17 mouse cellular contexts compared by ENCODE assay signal in the genomic region with DNA sequence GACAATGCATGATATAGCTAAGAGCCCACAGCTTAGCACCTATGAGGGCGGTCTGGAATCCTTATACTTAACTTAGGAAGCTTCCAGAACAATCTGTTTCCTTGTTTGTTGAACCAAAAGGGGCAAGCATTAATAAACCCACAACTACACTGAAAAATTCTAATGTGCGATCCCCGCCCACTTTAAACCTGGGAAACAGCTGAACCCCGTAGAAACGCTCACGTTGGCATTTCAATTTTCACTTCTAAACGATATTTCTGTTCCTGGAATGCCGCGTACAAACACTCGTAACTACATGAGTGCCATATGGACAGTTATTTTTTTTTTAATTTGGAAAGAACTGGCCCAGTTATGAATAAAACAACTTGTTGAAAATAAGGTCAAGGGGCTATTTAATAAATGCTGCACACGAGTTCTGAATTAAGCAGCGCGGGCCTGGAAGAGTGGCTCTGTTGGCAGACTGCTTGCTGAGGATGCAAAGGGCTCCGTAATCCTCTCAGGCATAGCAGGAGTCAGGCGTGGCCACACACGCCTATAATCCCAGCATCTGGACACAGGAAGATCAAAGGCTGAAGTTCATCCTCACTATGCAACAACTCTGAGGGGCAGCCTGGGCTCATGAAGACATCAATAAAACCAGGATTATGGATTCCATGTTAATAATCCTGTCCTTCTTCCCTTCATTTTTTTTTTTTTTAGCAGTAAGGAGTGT. TPM values are rescaled to one million over a fixed set of nuclear protein-coding genes. Genes with fewer than 3 reads are reported as not detected.
DNase-seq lines count a peak whose midpoint lies in the region; ATAC-seq and TF ChIP-seq lines count a peak whose summit lies in the region.
"Had no signal": no experiment of that assay in that cellular context is flagged by ENCODE, and none has a peak within 500 bp of the region (broad histone marks: within the 10 kb centered on the region; RNA-seq: fewer than 3 reads in every experiment).

No protein-coding gene starts in this region.

- TF ChIP-seq POLR2A in kidney, adult 2 months (IDR thresholded peaks at IDR 0.05; ENCODE audit: low read depth, low read length), result no peak
- no peak for TF ChIP-seq POLR2A in myocyte (IDR thresholded peaks at IDR 0.05; ENCODE audit: insufficient read length, low read depth)

- H3K9me3 ChIP-seq in midbrain, embryonic 11.5 days (ENCODE audit: control insufficient read depth, low read length), result no peaks in the 10 kb centered on the region
- H3K9me3 ChIP-seq in midbrain, embryonic 15.5 days, result no peaks in the 10 kb centered on the region
- no peaks in the 10 kb centered on the region for H3K9me3 ChIP-seq in hindbrain, embryonic 16.5 days (ENCODE audit: control insufficient read depth, low read length)
- H3K9me3 ChIP-seq: midbrain, embryonic 12.5 days; neural tube, embryonic 12.5 days had no signal

- no peaks in the 10 kb centered on the region for H3K27me3 ChIP-seq in kidney, adult 2 months (replicated peaks; ENCODE audit: control insufficient read depth, insufficient read depth, low read length)
- no peaks in the 10 kb centered on the region for H3K27me3 ChIP-seq in midbrain, embryonic 11.5 days (ENCODE audit: control insufficient read depth, insufficient read depth, low read length)
- H3K27me3 ChIP-seq in midbrain, embryonic 15.5 days (replicated peaks), result no peaks in the 10 kb centered on the region
- H3K27me3 ChIP-seq in myocyte (ENCODE audit: control insufficient read depth, insufficient read depth, insufficient read length), result no peaks in the 10 kb centered on the region
- H3K27me3 ChIP-seq in hindbrain, embryonic 16.5 days (replicated peaks; ENCODE audit: control insufficient read depth, insufficient read depth, low read length), result no peaks in the 10 kb centered on the region
- H3K27me3 ChIP-seq: midbrain, embryonic 12.5 days; neural tube, embryonic 12.5 days had no signal

- peak; percentile 66 for ATAC-seq in midbrain, embryonic 11.5 days (ENCODE audit: low FRiP score)
- ATAC-seq in midbrain, embryonic 15.5 days (replicated peaks), result no peak
- ATAC-seq in hindbrain, embryonic 16.5 days, result no peak
- ATAC-seq: intestine, postnatal 0 days had no signal

- H3K9ac ChIP-seq in midbrain, embryonic 11.5 days (ENCODE audit: low read length), result no peak overlapping the region
- H3K9ac ChIP-seq in midbrain, embryonic 15.5 days, result no peak overlapping the region
- H3K9ac ChIP-seq in hindbrain, embryonic 16.5 days (ENCODE audit: low read depth, low read length), result no peak overlapping the region
- H3K9ac ChIP-seq: hindbrain, embryonic 14.5 days; midbrain, embryonic 12.5 days; neural tube, embryonic 12.5 days had no signal

- no peaks in the 10 kb centered on the region for H3K36me3 ChIP-seq in kidney, adult 2 months (ENCODE audit: control insufficient read depth, insufficient read depth, low read length)
- H3K36me3 ChIP-seq in midbrain, embryonic 11.5 days (ENCODE audit: control insufficient read depth, insufficient read depth, low read length), result no peaks in the 10 kb centered on the region
- H3K36me3 ChIP-seq in midbrain, embryonic 15.5 days (replicated peaks), result no peaks in the 10 kb centered on the region
- no peaks in the 10 kb centered on the region for H3K36me3 ChIP-seq in myocyte (ENCODE audit: control insufficient read depth, insufficient read depth)
- no peaks in the 10 kb centered on the region for H3K36me3 ChIP-seq in hindbrain, embryonic 16.5 days (ENCODE audit: control insufficient read depth, insufficient read depth, low read length)
- H3K36me3 ChIP-seq: midbrain, embryonic 12.5 days had no signal

- H3K4me3 ChIP-seq in kidney, adult 2 months (ENCODE audit: insufficient read depth, low read depth, low read length), result no peak overlapping the region
- H3K4me3 ChIP-seq in midbrain, embryonic 11.5 days (ENCODE audit: low read depth, low read length), result no peak overlapping the region
- H3K4me3 ChIP-seq in midbrain, embryonic 15.5 days, result no peak overlapping the region
- no peak overlapping the region for H3K4me3 ChIP-seq in myocyte
- no peak overlapping the region for H3K4me3 ChIP-seq in hindbrain, embryonic 16.5 days (ENCODE audit: low read length)
- H3K4me3 ChIP-seq: heart, adult 2 months; midbrain, embryonic 12.5 days; neural tube, embryonic 12.5 days had no signal

- WGBS in kidney, adult 2 months, result 75% methylated on average over 16 of the region's 16 CpGs
- WGBS in midbrain, embryonic 11.5 days, result 67% methylated on average over 16 of the region's 16 CpGs
- 61% methylated on average over 16 of the region's 16 CpGs for WGBS in midbrain, embryonic 15.5 days
- WGBS in hindbrain, embryonic 16.5 days, result 82% methylated on average over 16 of the region's 16 CpGs

- peaks cover 2% of the 10 kb centered on the region; the same call in 1 of the 2 replicates for H3K4me1 ChIP-seq in kidney, adult 2 months (ENCODE audit: control insufficient read depth, insufficient read depth, low read length)
- no peaks in the 10 kb centered on the region for H3K4me1 ChIP-seq in midbrain, embryonic 11.5 days (ENCODE audit: control insufficient read depth, insufficient read depth, low read length)
- no peaks in the 10 kb centered on the region for H3K4me1 ChIP-seq in midbrain, embryonic 15.5 days
- no peaks in the 10 kb centered on the region for H3K4me1 ChIP-seq in hindbrain, embryonic 16.5 days (ENCODE audit: control insufficient read depth, insufficient read depth, low read depth, low read length)
- H3K4me1 ChIP-seq: neural tube, embryonic 12.5 days had no signal

- TF ChIP-seq CTCF in kidney, adult 2 months (conservative IDR thresholded peaks at IDR 0.05; ENCODE audit: insufficient read depth, insufficient read length, low read depth, low read length), result no peak

- H3K79me2 ChIP-seq in myocyte (ENCODE audit: control insufficient read depth, insufficient read depth), result no peaks in the 10 kb centered on the region

- no peak overlapping the region for H3ac ChIP-seq in myocyte (ENCODE audit: control insufficient read depth, insufficient read length)

- H3K4me2 ChIP-seq in midbrain, embryonic 11.5 days, result no peak overlapping the region
- no peak overlapping the region for H3K4me2 ChIP-seq in midbrain, embryonic 15.5 days
- peak overlapping the region; percentile 5 for H3K4me2 ChIP-seq in myocyte (ENCODE audit: low read depth)
- H3K4me2 ChIP-seq in hindbrain, embryonic 16.5 days (ENCODE audit: low read length), result no peak overlapping the region
- H3K4me2 ChIP-seq: hindbrain, embryonic 14.5 days; midbrain, embryonic 12.5 days; neural tube, embryonic 12.5 days had no signal

- no peak overlapping the region for H3K27ac ChIP-seq in kidney, adult 2 months (ENCODE audit: insufficient read depth, low read depth, low read length)
- H3K27ac ChIP-seq in midbrain, embryonic 11.5 days (ENCODE audit: low read depth, low read length), result no peak overlapping the region
- no peak overlapping the region for H3K27ac ChIP-seq in midbrain, embryonic 15.5 days
- H3K27ac ChIP-seq in hindbrain, embryonic 16.5 days (ENCODE audit: low read depth, low read length), result no peak overlapping the region
- H3K27ac ChIP-seq: heart, adult 2 months; hindbrain, embryonic 14.5 days; midbrain, embryonic 12.5 days; neural tube, embryonic 12.5 days had no signal

- DNase-seq in kidney, adult 2 months, result peak; percentile 52
- no peak for DNase-seq in kidney, postnatal 10 days
- peak; percentile 57 for DNase-seq in midbrain, embryonic 11.5 days (ENCODE audit: low spot score, missing footprints)
- peak; percentile 14 for DNase-seq in forelimb bud, embryonic 11.5 days (ENCODE audit: low read depth, low spot score)
- DNase-seq in thymus, postnatal 0 days (ENCODE audit: low spot score), result no peak
- DNase-seq: cerebellum, adult 11-12 months; cerebellum, postnatal 36 days; heart, adult 2 months; heart, postnatal 10 days; lung, postnatal 36 days had no signal

TF ChIP-seq in myocyte, 11 proteins besides CTCF, POLR2A, EP300 and RAD21:
- TF ChIP-seq CEBPB (IDR thresholded peaks at IDR 0.05; ENCODE audit: insufficient read depth, poor library complexity, severe bottlenecking) (no peak), TCF3 (IDR thresholded peaks at IDR 0.05; ENCODE audit: insufficient read length, low read depth) (no peak), MAX (IDR thresholded peaks at IDR 0.05; ENCODE audit: low read depth) (no peak), MYOG (IDR thresholded peaks at IDR 0.05; ENCODE audit: control insufficient read depth in 1 of 3, insufficient read depth in 1 of 3, insufficient read length in 2 of 3, low read depth in 2 of 3) (no peak), SRF (IDR thresholded peaks at IDR 0.05; ENCODE audit: control insufficient read depth, insufficient read length, low read depth) (no peak), POLR2AphosphoS2 (IDR thresholded peaks at IDR 0.05; ENCODE audit: insufficient read length, low read depth) (no peak), REST (IDR thresholded peaks at IDR 0.05; ENCODE audit: insufficient read depth, insufficient read length) (no peak), E2F4 (IDR thresholded peaks at IDR 0.05; ENCODE audit: insufficient read depth) (no peak), USF1 (IDR thresholded peaks at IDR 0.05; ENCODE audit: low read depth) (no peak), MYOD1 (IDR thresholded peaks at IDR 0.05; ENCODE audit: control insufficient read depth in 1 of 3, insufficient read length in 2 of 3, low read depth in 2 of 3) (no peak), TCF12 (IDR thresholded peaks at IDR 0.05; ENCODE audit: insufficient read depth, poor library complexity, severe bottlenecking) (no peak)

RNA-seq across cellular contexts. Expression of a gene that starts 34.7 kb away (rescaled TPM):
- 6.9 and 7.1 TPM in 2 replicates for polyA plus RNA-seq in kidney, adult 2 months (2012; rRNA removed)
- polyA plus RNA-seq in midbrain, embryonic 11.5 days (2014; fragmentation: Nextera tagmentation; extraction: Ambion mirVana), result 12.0 and 13.0 TPM in 2 replicates
- polyA plus RNA-seq in midbrain, embryonic 15.5 days (2015; fragmentation: Nextera tagmentation; extraction: Ambion mirVana), result 28.5 and 33.0 TPM in 2 replicates
- not detected for polyA plus RNA-seq in myocyte (2012; fragmentation: generic; extraction: Trizol)
- 11.3 and 11.9 TPM in 2 replicates for polyA plus RNA-seq in thymus, postnatal 0 days (2015; fragmentation: Nextera tagmentation; extraction: Ambion mirVana)
- polyA plus RNA-seq in hindbrain, embryonic 16.5 days (2015; fragmentation: Nextera tagmentation; extraction: Ambion mirVana), result 29.3 and 31.5 TPM in 2 replicates

Comparison
In these comparisons a context has a peak if more than half of its experiments do, and no peak if none do; other contexts are left out.
1. DNase-seq: peak in kidney, adult 2 months (single experiment), midbrain, embryonic 11.5 days (single experiment) and forelimb bud, embryonic 11.5 days (single experiment); none in kidney, postnatal 10 days (single experiment) and thymus, postnatal 0 days (single experiment).